Mouse (Mus musculus) thymus, postnatal 14 days (tissue): ENCODE data around the gene Stbd1.

Experiments used
- DNase-seq: peaks from one replicate; pipeline ENCODE4 v3.0.0; 2021

Stbd1 gene

GRCm38 (mm10) chr5:92602691-92603690, at the start of gene Stbd1:
TSS of gene Stbd1 (plus strand) at chr5:92603041.
- DNase-seq = peak; percentile 50

- peak; percentile 40 for DNase-seq
Measured at GRCm38 (mm10) chr5:92553939-92554338, 48.9 kb upstream of the Stbd1 start.

- no peak for DNase-seq
Measured at GRCm38 (mm10) chr5:92554443-92554842, 48.4 kb upstream of the Stbd1 start.

- no peak for DNase-seq
Measured at GRCm38 (mm10) chr5:92554891-92555511, 47.8 kb upstream of the Stbd1 start, which contains the start of gene Fam47e. TSS of gene Fam47e (plus strand) at chr5:92555069.

- DNase-seq = no peak
Measured at GRCm38 (mm10) chr5:92555905-92556304, 46.9 kb upstream of the Stbd1 start.

GRCm38 (mm10) chr5:92557508-92557907, 45.3 kb upstream of the Stbd1 start:
- DNase-seq = no peak

GRCm38 (mm10) chr5:92560201-92560600, 42.6 kb upstream of the Stbd1 start:
- no peak for DNase-seq

GRCm38 (mm10) chr5:92562002-92562401, 40.8 kb upstream of the Stbd1 start:
- DNase-seq = no peak

GRCm38 (mm10) chr5:92571232-92571631, 31.6 kb upstream of the Stbd1 start:
- no peak for DNase-seq

- DNase-seq = no peak
Measured at GRCm38 (mm10) chr5:92579559-92579958, 23.3 kb upstream of the Stbd1 start.

GRCm38 (mm10) chr5:92585932-92586331, 16.9 kb upstream of the Stbd1 start:
- no peak for DNase-seq

GRCm38 (mm10) chr5:92595026-92595425, 7.8 kb upstream of the Stbd1 start:
- no peak for DNase-seq

GRCm38 (mm10) chr5:92596865-92597264, 6.0 kb upstream of the Stbd1 start:
- no peak for DNase-seq

- DNase-seq = no peak
Measured at GRCm38 (mm10) chr5:92599030-92599429, 3.8 kb upstream of the Stbd1 start.

- no peak for DNase-seq
Measured at GRCm38 (mm10) chr5:92604452-92605247, 1.8 kb downstream of the Stbd1 start.

GRCm38 (mm10) chr5:92607492-92608229, 4.8 kb downstream of the Stbd1 start:
- DNase-seq = no peak

GRCm38 (mm10) chr5:92612756-92613155, 9.9 kb downstream of the Stbd1 start:
- no peak for DNase-seq

- no peak for DNase-seq
Measured at GRCm38 (mm10) chr5:92621883-92622282, 19.0 kb downstream of the Stbd1 start.

GRCm38 (mm10) chr5:92627896-92628295, 25.1 kb downstream of the Stbd1 start:
- no peak for DNase-seq

GRCm38 (mm10) chr5:92633526-92633925, 30.7 kb downstream of the Stbd1 start:
- DNase-seq = no peak

- no peak for DNase-seq
Measured at GRCm38 (mm10) chr5:92634916-92635315, 32.1 kb downstream of the Stbd1 start.

GRCm38 (mm10) chr5:92635891-92636290, 33.0 kb downstream of the Stbd1 start:
- no peak for DNase-seq
